Mouse (Mus musculus) heart, postnatal 4 days (tissue): Measurements from ENCODE around the gene Mboat2. TPM values are rescaled to one million over a fixed set of nuclear protein-coding genes. Genes with fewer than 3 reads are reported as not detected.
A peak's percentile ranks its signal among the peaks of the same experiment; 100 is the strongest.

ENCODE experiments used
- DNase-seq: peaks from one replicate; pipeline ENCODE4 v3.0.0; 2021
- total RNA-seq, 2 experiments: library from RNA; stranded (reverse); gene quantifications; 2 replicates each; pipeline ENCODE4 v1.2.3; 2021

Gene Mboat2
- total RNA-seq, 2 experiments from 2014 or later, result 17.5 to 19.9 TPM

DNA sequence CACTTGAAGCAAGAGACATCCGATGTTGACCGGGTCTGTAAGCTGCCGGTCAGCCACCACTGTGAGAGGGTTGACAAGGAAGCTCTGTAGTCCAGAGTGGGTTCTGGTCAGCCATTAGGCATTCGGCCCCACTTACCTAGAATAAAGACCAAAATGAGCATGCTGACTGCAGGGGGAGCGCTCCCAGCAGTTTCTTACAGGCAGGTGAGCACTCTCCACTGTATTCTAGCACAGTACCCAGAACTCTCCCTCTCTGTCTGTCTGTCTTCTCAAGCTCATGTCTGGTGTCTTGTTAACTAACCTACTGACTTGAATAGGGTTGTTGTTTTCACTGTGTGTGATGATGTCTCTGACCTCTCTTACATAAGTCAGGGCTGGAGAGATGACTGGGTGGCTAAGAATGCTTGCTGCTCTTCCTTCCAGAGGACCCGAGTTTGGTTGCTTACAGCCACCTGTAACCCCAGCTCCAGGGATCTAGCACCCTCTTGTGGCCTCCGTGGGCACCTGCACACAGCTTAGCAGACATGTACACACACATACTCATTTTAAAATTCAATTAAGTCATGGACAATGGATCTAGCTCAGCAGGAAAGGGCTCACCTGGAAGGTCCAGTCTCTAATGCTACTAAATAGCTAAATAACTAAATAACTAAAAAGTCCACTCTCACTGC is 119.8 kb downstream of the Mboat2 start:
- peak; percentile 29 for DNase-seq

DNA sequence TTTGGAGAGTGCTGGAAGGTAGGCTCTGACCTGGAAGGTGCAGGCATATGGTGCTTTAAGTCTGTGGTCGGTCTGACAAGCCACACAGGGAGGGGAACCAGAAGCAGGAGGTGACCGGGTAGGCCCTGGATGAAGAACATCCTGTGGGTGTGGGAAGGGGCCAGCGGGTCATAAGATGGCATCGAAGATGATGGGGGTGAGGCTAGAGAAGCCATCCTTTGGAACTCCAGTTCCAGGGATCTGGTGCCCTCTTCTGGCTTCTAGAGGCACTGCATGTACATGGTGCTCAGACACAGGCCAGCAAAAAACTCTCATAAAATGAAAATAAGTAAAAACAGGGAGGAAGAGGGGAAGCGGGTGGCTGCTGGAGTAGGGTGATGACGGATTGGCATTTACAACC is 121.5 kb downstream of the Mboat2 start:
- peak; percentile 75 for DNase-seq

DNA sequence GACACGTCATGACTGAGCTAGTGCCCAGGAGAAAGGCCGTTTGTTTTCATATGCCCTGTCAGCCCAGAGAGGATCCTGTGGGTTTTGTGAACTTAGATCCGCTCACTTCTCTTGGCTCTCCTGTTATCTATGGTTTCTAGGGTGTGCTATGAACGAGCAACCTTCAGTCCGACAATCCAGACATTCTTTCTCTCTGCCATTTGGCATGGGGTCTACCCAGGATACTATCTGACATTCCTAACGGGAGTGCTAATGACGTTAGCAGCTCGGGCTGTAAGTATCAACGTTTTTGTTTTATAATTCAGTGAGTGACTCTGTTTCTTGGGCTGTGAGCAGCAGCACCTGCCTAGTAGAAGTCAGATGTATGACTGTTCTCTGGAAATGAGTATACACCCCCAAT is 124.5 kb downstream of the Mboat2 start:
- DNase-seq, result no peak

- DNase-seq, result no peak
These were observed 127.8 kb downstream of the Mboat2 start for GRCm38 (mm10) chr12:24958526-24958925.

DNA sequence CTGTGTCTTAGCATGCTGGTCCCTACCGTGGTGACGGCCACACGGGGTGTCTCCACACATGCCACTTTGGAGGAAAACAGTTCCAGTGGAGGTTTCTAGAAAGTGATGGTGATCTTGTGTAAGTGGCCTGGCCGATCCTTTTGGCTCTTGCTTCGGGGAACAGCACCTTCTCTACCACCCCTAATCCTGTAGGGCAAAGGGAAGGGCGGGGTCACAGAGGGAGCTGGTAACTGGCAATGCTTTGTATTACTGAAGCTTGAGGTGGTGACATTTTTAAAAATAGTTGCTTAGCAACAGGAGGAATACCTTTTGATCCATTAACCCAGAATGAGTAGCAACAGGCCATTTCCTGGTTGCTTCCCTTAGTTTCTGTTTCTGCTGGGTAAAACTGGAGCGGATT is 131.1 kb downstream of the Mboat2 start:
- no peak for DNase-seq

- no peak for DNase-seq
These were observed 131.8 kb downstream of the Mboat2 start for GRCm38 (mm10) chr12:24962362-24962967.

DNA sequence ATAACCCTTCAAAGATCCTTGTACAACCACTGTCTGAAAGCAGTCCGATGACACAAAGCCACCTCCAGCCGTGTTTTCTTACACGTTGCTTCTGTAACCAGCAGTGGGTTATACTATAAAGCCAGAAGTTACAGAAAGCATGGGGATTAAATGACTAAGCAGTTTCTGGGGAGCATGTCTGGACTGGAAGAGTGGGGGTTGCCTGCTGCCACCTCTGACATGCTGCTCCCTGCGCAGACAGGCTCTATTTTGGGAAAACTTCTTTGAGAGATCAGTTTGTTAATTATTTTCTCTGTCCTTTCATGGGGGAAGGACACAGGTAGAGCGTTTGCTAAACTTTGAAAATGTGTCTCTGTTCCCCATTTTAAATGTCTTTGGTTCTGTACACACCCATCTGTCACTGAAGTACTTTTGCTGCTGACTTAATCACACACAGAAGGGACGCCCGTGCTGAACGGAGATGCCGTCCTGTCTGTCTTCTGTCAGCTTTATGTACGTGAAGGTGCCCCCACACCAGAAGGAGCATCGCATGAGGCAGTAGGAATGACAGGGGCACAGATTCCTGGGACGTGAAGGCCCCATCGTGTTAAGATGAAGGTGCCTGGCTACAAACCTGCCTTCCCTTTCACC is 132.8 kb downstream of the Mboat2 start:
- DNase-seq, result no peak

DNA sequence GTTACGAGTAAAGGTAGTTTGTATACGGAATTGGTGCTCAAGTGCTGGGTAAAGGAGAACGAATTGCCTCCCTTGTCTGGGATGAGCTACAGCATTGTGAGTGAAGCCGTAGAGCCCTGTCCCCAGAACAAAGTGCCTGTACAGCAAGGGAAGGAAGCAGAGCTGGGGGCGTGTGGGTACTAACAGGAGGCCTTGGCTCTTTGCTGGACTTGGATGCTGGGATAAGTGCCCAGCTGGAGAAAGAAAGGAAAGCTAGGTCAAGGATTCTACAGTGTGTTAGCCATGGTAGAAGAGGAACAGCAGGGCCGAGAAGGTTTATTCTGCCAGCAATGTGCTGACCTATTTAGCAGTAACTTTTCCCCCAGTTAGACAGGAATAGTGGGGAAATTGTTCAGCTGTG is 134.7 kb downstream of the Mboat2 start:
- no peak for DNase-seq

DNA sequence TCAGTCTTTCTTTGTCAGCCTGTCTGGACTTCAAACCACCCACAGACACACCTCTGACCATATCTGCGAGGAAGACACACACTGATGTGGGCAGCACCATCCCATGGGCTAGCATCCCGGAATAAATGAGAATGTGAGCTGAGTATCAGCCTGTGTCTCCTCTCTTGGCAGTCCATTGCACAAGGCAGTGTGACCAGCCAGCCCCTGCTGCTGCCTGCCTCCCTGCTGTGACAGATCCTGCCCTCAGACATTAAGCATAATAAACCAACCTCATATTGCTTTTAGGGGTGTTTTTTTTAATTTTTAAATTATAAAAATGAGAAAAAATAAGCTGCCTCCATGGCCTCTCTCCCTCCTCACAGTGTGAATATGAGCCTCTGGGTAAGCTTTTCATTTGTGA is 135.4 kb downstream of the Mboat2 start:
- DNase-seq, result no peak

- DNase-seq, result no peak
These were observed 141.0 kb downstream of the Mboat2 start for GRCm38 (mm10) chr12:24971490-24972200.

DNA sequence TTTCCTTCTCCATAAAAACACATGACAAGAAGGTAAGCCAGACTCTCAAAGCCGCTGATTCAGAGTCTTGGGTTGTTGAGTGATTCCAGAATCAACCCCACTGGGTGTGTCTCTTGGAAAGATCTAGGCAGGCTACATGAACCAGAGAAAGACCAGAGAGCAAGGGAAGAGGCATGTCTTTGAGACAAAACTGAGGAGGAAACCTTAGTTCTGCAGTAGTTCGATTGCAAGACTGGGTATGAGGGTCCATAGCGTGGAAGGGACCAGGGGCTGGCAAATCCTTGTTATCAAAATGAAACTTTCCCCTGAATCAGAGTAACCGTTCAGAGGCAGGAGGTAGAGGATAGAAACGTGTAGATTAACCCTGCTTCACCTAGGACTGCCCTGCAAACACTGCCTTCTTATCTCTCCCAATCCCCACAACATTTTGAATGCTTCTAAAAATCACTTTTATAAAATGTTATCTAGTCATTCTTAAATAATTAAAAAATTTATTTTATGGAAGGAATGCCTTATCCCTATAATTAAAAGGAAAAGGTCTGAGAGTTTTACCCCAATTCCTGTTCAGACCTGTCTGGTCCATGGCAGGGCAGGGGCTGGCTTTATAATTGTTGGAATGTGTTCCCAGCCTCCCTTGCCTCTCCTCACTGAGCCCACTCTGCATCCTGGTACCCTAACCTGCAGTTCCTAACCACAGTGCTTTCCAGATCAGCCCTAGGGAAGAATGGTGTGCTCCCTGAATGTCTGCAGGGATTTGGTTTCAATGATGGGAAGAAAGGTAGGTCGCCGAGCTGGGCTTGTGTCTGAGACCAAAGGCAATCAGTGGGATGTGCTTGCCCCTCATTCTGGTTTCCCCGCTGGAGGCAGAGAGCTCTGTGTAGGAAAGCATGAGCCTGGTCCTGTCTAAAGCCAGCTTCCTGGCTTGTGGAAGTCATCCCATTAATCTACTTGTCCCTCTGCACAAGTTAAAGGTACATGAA is 142.0 kb downstream of the Mboat2 start:
- no peak for DNase-seq

DNA sequence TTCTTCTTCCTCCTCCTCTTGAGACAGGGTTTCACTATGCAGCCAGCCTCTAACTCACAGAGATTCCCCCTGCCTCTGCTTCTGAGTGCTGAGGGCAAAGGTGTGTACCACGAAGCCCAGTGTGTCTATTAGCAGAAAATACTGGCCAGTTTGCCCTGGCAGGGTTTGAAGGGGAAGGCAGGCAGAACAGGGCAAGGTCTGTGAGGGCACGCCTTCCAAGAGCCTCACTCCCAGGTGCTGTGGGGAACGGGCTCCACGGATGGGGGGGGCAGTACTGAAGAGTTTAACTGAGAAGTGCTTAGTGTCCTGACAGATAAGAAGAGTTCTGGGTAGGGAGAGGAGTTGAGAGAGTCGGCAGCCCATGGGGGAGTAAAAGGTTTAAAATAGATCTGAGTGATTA is 142.9 kb downstream of the Mboat2 start:
- no peak for DNase-seq

DNA sequence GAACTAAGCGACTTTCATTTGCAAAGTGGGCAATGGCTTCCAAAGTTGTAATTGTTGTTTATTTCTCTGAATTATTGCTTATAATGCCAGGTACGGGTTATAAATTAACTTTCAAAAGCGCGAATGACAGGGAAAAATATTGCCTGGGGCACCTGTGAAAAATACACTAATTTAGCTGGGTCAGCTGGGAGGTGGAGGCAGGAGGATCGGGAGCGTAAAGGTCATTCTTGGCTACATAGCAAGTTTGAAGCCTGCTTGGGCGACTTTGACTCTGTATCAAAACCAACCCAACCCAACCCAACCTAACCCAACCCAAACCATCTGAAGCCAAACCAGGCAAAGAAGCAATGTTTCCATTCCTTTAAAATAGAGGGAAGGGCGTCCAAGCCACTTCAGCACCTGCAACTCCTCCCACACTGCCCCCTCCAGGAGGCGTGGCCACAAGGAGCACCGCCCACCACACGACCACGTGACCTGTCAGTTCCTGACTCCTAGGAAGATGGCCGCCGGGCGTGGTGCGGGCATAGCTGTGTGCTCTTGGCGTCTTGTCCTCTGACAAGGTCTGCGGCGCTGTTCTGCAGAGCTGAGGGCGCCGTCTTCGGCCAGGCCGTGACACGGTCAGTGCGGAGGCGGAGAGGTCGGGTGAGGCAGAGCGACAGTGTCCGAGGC is 143.9 kb downstream of the Mboat2 start, which contains the start of gene Kidins220:
Gene Kidins220 (plus strand): TSS at position 480 of the 669 bp plus-strand sequence.
- DNase-seq, result peak; percentile 99

DNA sequence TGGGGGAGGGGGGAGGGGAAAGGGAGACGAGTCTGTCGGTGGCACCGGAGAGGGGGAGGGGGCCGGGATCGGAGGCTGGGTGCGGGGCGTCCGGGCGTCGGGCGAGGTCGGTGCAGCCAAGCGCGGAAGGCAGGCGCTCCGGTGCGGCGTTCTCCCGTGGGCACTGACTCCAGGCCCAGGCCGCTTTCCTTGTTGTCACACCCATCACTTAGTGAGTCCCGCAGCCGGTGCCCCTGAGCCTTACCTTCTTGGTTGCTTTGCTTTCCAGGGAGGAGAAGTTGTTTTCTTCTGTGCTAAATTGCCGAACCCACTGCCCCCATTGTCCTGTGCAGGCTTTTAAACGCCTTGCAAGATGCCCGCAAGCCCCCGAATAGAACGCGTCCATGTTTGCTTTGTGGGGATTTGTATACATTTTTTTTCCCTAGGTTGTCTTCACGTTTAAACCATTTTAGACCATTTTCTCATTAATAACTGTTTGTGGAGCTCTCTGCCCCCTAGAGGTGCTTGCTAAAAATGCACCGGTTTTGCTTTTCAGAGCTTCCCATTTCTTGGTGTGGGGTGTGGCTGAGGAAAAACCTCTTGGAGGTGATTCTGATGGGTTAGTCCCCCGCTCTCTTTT is 144.5 kb downstream of the Mboat2 start:
- DNase-seq, result peak; percentile 66

GRCm38 (mm10) chr12:24985226-24985625 is 154.5 kb downstream of the Mboat2 start:
- DNase-seq, result peak; percentile 27

DNA sequence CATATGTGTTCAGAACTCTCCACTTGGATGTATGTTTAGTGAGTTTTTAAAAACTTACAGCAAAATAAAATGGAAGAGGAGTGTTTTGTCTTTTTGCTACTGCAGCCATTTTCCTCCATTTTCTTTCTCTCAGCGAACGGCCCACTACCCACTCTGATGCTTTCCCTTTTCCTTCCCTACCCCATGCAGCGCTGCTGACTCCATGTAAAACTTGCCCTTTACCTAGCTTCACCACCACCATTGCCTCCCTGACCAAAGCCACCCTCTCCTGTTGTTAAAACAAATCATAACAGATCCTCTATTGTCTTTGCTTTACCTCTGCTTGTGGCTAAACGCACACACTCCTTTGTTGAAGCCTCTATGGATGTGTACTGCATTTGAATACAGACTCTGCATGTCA is 164.7 kb downstream of the Mboat2 start:
- DNase-seq, result no peak

DNA sequence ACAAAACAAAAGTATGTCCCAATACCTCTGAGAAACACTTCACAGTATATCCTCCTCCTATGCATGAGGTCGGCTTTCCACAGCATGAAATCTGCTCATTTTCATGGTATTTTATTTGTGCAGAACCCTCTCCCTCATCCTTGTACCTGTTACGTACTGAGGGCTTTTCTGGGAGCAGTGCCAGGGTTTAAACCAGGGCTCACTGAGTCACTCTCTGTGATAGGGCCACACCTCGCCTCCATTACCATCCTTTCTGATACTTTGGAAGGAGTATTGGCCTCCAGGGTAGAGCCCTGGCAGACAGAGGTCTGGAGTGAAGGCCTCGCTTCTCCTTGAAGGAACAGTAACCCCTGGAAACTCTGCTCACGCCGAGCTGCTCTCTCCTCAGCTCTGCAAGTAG is 174.7 kb downstream of the Mboat2 start:
- no peak for DNase-seq

DNA sequence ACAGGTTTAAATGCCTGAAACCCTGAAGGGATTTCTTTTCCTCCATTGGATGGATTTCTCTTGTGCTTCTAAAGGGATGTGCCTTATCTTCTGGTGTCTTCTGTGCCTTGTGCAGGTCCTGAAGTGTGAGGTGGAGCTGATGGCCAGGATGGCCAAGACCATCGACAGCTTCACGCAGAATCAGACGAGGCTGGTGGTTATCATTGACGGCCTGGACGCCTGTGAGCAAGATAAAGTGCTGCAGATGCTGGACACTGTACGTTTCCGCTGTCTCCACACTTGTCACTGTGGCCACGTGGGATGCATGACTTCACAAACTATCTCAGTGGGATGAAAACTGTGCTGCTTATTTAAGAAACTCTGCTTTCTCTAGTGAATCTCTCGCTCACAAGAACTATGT is 179.3 kb downstream of the Mboat2 start:
- no peak for DNase-seq

DNA sequence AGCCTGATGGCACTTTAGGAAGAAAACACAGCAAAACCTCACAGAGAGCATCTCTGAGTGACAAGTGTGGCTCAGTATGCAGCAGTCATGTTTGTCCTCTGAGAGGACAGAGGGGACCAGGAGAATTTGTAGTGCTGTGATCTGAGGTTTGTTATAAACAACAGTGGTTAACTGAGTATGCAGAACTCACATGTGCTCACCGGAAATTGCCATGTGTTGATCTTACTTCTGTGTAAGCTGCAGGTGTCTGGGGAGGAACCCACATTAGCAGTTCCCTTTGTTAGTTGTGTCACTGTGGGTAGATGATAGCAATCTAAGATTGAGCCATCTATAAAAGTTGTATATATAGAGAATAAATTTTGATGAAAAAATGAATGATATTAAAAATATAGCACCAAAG is 179.7 kb downstream of the Mboat2 start:
- DNase-seq, result no peak

GRCm38 (mm10) chr12:25011733-25012367 is 181.2 kb downstream of the Mboat2 start:
- no peak for DNase-seq
